Mouse (Mus musculus) liver, embryonic 12.5 days (tissue): ENCODE results near the gene Vmn1r30. TPM values are rescaled to one million over a fixed set of nuclear protein-coding genes. Genes with fewer than 3 reads are reported as not detected.

Experiments
- ATAC-seq: fragments of 200-750 bp; cut with Nextera tagmentation; 2 replicates; pipeline ENCODE4 v1.8.0; 2017; ENCODE audit warnings: moderate number of reproducible peaks, mild to moderate bottlenecking, moderate library complexity
- H3K27ac ChIP-seq: fragments of 300-500 bp; sonication (generic); 2 replicates; pipeline ENCODE4 v1.5.1; 2016; ENCODE audit warnings: mild to moderate bottlenecking
- H3K27me3 ChIP-seq: fragments of 300-500 bp; sonication (generic); replicated peaks from 2 replicates; pipeline ENCODE4 v1.6.1; 2016; ENCODE audit warnings: mild to moderate bottlenecking, moderate library complexity
- H3K36me3 ChIP-seq: fragments of 300-500 bp; sonication (generic); 2 replicates; pipeline ENCODE4 v1.6.1; 2016; ENCODE audit warnings: mild to moderate bottlenecking, moderate library complexity
- H3K4me1 ChIP-seq: fragments of 300-500 bp; sonication (generic); 2 replicates; pipeline ENCODE4 v1.6.1; 2016
- H3K4me2 ChIP-seq: fragments of 300-500 bp; sonication (generic); 2 replicates; pipeline ENCODE4 v1.6.1; 2016; ENCODE audit warnings: mild to moderate bottlenecking, moderate library complexity
- H3K4me3 ChIP-seq: fragments of 300-500 bp; sonication (generic); 2 replicates; pipeline ENCODE4 v1.5.1; 2016; ENCODE audit warnings: mild to moderate bottlenecking, moderate library complexity
- H3K9ac ChIP-seq: fragments of 300-500 bp; sonication (generic); 2 replicates; pipeline ENCODE4 v1.6.1; 2016; ENCODE audit warnings: mild to moderate bottlenecking, moderate library complexity
- H3K9me3 ChIP-seq: fragments of 300-500 bp; sonication (generic); replicated peaks from 2 replicates; pipeline ENCODE4 v1.6.1; 2016; ENCODE audit warnings: mild to moderate bottlenecking, moderate library complexity
- WGBS: fragments of 180-500 bp; shearing (Covaris S2); methylation state at CpG from one replicate; pipeline ENCODE4 v1.1.7; 2016; ENCODE audit not compliant: insufficient replicate concordance; 5-methylcytosine and 5-hydroxymethylcytosine counted together
- polyA plus RNA-seq: library from polyadenylated mRNA; unstranded; fragments of >200 nt; fragmentation: Nextera tagmentation; extraction: Ambion mirVana; gene quantifications from 2 replicates; pipeline ENCODE4 v1.2.1, GENCODE M21; 2016

Vmn1r30 gene
- not detected in 2 replicates for polyA plus RNA-seq

- ATAC-seq = no peak
- no peak within 1 kb of the TSS for H3K4me3 ChIP-seq
- H3K36me3 ChIP-seq = no peaks in the 10 kb centered on the region
- H3K9me3 ChIP-seq = 0 out of 2 replicates have a peak, but pooled peaks cover 4% of the 10 kb centered on the region
- no peak within 1 kb of the TSS for H3K27ac ChIP-seq
- H3K9ac ChIP-seq = no peak within 1 kb of the TSS
- H3K4me1 ChIP-seq = no peaks in the 10 kb centered on the region
- no peak within 1 kb of the TSS for H3K4me2 ChIP-seq
- H3K27me3 ChIP-seq = no peaks in the 10 kb centered on the region
Observed at GRCm38 (mm10) chr6:58443285-58443684, at the start of gene Vmn1r30. TSS of gene Vmn1r30 (minus strand) at chr6:58443385.

- 47% methylated on average over 1 of the region's 1 CpGs for WGBS
- no peak within 1 kb of the TSS for H3K4me3 ChIP-seq
- no peak within 1 kb of the TSS for H3K9ac ChIP-seq
- no peaks in the 10 kb centered on the region for H3K36me3 ChIP-seq
- H3K27me3 ChIP-seq = no peaks in the 10 kb centered on the region
- H3K4me1 ChIP-seq = no peaks in the 10 kb centered on the region
- no peak within 1 kb of the TSS for H3K4me2 ChIP-seq
- H3K27ac ChIP-seq = no peak within 1 kb of the TSS
- no peaks in the 10 kb centered on the region for H3K9me3 ChIP-seq
- no peak for ATAC-seq
Observed at GRCm38 (mm10) chr6:58475230-58475629, 32.0 kb upstream of the Vmn1r30 start, which contains the start of gene Vmn1r31. TSS of gene Vmn1r31 (minus strand) at chr6:58475330.

Other genes with a start within 250 kb of the Vmn1r30 start
- not detected in 2 replicates for gene Vmn1r27, start 224.6 kb downstream of the Vmn1r30 start, polyA plus RNA-seq
- gene Vmn1r28, start 181.3 kb downstream of the Vmn1r30 start, polyA plus RNA-seq = not detected in 2 replicates
- not detected in 2 replicates for gene Vmn1r29, start 141.8 kb downstream of the Vmn1r30 start, polyA plus RNA-seq
- gene Vmn1r31, start 31.9 kb upstream of the Vmn1r30 start, polyA plus RNA-seq = not detected in 2 replicates
- gene Abcg2, start 141.1 kb upstream of the Vmn1r30 start, polyA plus RNA-seq = 206 and 209 TPM in 2 replicates